ENCODE assay signal across 11 mouse cellular contexts in genomic region chr5:135958367-135958766, GRCm38 (mm10). TPM values are rescaled to one million over a fixed set of nuclear protein-coding genes. Genes with fewer than 3 reads are reported as not detected.
DNase-seq lines count a peak whose midpoint lies in the region; ATAC-seq and TF ChIP-seq lines count a peak whose summit lies in the region.
"Had no signal": no experiment of that assay in that cellular context is flagged by ENCODE, and none has a peak within 500 bp of the region (broad histone marks: within the 10 kb centered on the region; RNA-seq: fewer than 3 reads in every experiment).

No protein-coding gene starts in this region.

- 92% methylated on average over 4 of the region's 4 CpGs for WGBS in lung, embryonic 15.5 days
- 90% methylated on average over 4 of the region's 4 CpGs for WGBS in limb, embryonic 11.5 days
- 93% methylated on average over 4 of the region's 4 CpGs for WGBS in stomach, embryonic 14.5 days
- 92% methylated on average over 4 of the region's 4 CpGs for WGBS in thymus, adult 2 months

- TF ChIP-seq CTCF in thymus, adult 2 months (IDR thresholded peaks at IDR 0.05; ENCODE audit: borderline replicate concordance, control insufficient read depth, extremely low read depth, insufficient read depth, low read length, poor library complexity) = no peak

- no peak for TF ChIP-seq POLR2A in thymus, adult 2 months (IDR thresholded peaks at IDR 0.05; ENCODE audit: control insufficient read depth, extremely low read depth, insufficient read depth, low read length, poor library complexity)

- peak overlapping the region; percentile 64 for H3K4me3 ChIP-seq in erythroblast, embryonic 14.5 days (replicated peaks)
- no peak overlapping the region for H3K4me3 ChIP-seq in lung, embryonic 15.5 days
- H3K4me3 ChIP-seq in limb, embryonic 11.5 days (ENCODE audit: low read depth, low read length) = no peak overlapping the region
- peak overlapping the region; percentile 25; the same call in 1 of the 2 replicates for H3K4me3 ChIP-seq in stomach, embryonic 14.5 days (ENCODE audit: low read depth, low read length)
- H3K4me3 ChIP-seq in thymus, adult 2 months (ENCODE audit: control insufficient read depth, insufficient read depth, low read length) = no peak overlapping the region

- H3K27ac ChIP-seq in lung, embryonic 15.5 days = peak overlapping the region; percentile 89
- H3K27ac ChIP-seq in limb, embryonic 11.5 days (replicated peaks; ENCODE audit: low read depth, low read length) = no peak overlapping the region; the same call in 1 of the 2 replicates
- H3K27ac ChIP-seq in stomach, embryonic 14.5 days (ENCODE audit: low read length) = peak overlapping the region; percentile 90
- no peak overlapping the region for H3K27ac ChIP-seq in thymus, adult 2 months (ENCODE audit: control insufficient read depth, insufficient read depth, low read length)

- peaks cover 8% of the 10 kb centered on the region for H3K36me3 ChIP-seq in erythroblast, embryonic 14.5 days (ENCODE audit: control insufficient read depth)
- no peaks in the 10 kb centered on the region for H3K36me3 ChIP-seq in lung, embryonic 15.5 days
- H3K36me3 ChIP-seq in limb, embryonic 11.5 days (ENCODE audit: control insufficient read depth, insufficient read depth, low read length) = no peaks in the 10 kb centered on the region
- H3K36me3 ChIP-seq in stomach, embryonic 14.5 days (ENCODE audit: control insufficient read depth, insufficient read depth, low read length) = no peaks in the 10 kb centered on the region
- H3K36me3 ChIP-seq in thymus, adult 2 months (ENCODE audit: control insufficient read depth, insufficient read depth, low read length) = no peaks in the 10 kb centered on the region

- no peaks in the 10 kb centered on the region for H3K9me3 ChIP-seq in erythroblast, embryonic 14.5 days (ENCODE audit: control insufficient read depth, low read length)
- no peaks in the 10 kb centered on the region for H3K9me3 ChIP-seq in lung, embryonic 15.5 days
- H3K9me3 ChIP-seq in limb, embryonic 11.5 days (ENCODE audit: control insufficient read depth, low read length) = no peaks in the 10 kb centered on the region
- no peaks in the 10 kb centered on the region for H3K9me3 ChIP-seq in stomach, embryonic 14.5 days (ENCODE audit: control insufficient read depth, low read depth, low read length)

- no peak overlapping the region for H3K9ac ChIP-seq in lung, embryonic 15.5 days
- no peak overlapping the region for H3K9ac ChIP-seq in limb, embryonic 11.5 days (ENCODE audit: low read length)
- no peak overlapping the region for H3K9ac ChIP-seq in stomach, embryonic 14.5 days (replicated peaks; ENCODE audit: low read depth, low read length)

- ATAC-seq in erythroblast, adult 5-6 weeks (replicated peaks; ENCODE audit: low FRiP score, poor library complexity, severe bottlenecking) = no peak
- no peak for ATAC-seq in lung, embryonic 15.5 days (ENCODE audit: borderline replicate concordance, extremely low read depth, low FRiP score, low TSS enrichment)
- ATAC-seq in limb, embryonic 11.5 days (ENCODE audit: insufficient number of reproducible peaks, low FRiP score, low TSS enrichment, low read depth) = no peak
- ATAC-seq in stomach, embryonic 14.5 days (ENCODE audit: insufficient number of reproducible peaks, insufficient read depth, low FRiP score, low read depth) = no peak
- no peak for ATAC-seq in frontal cortex, adult (ENCODE audit: low TSS enrichment)

- peaks cover 76% of the 10 kb centered on the region for H3K4me1 ChIP-seq in erythroblast, embryonic 14.5 days (ENCODE audit: control insufficient read depth)
- H3K4me1 ChIP-seq in lung, embryonic 15.5 days = peaks cover 18% of the 10 kb centered on the region
- peaks cover 7% of the 10 kb centered on the region; the same call in 1 of the 2 replicates for H3K4me1 ChIP-seq in limb, embryonic 11.5 days (ENCODE audit: control insufficient read depth, insufficient read depth, low read length)
- peaks cover 18% of the 10 kb centered on the region; the same call in 1 of the 2 replicates for H3K4me1 ChIP-seq in stomach, embryonic 14.5 days (ENCODE audit: control insufficient read depth, insufficient read depth, low read length)
- peaks cover 27% of the 10 kb centered on the region for H3K4me1 ChIP-seq in thymus, adult 2 months (replicated peaks; ENCODE audit: control insufficient read depth, insufficient read depth, low read length)

- peak overlapping the region; percentile 55; the same call in 1 of the 2 replicates for H3K4me2 ChIP-seq in lung, embryonic 15.5 days
- H3K4me2 ChIP-seq in limb, embryonic 11.5 days (ENCODE audit: low read depth, severe bottlenecking) = peak overlapping the region; percentile 41; the same call in 1 of the 2 replicates
- H3K4me2 ChIP-seq in stomach, embryonic 14.5 days (replicated peaks; ENCODE audit: low read depth, low read length) = no peak overlapping the region

- H3K27me3 ChIP-seq in erythroblast, embryonic 14.5 days (ENCODE audit: control insufficient read depth) = no peaks in the 10 kb centered on the region
- H3K27me3 ChIP-seq in lung, embryonic 15.5 days = no peaks in the 10 kb centered on the region
- no peaks in the 10 kb centered on the region for H3K27me3 ChIP-seq in limb, embryonic 11.5 days (ENCODE audit: control insufficient read depth, insufficient read depth, low read length)
- no peaks in the 10 kb centered on the region for H3K27me3 ChIP-seq in stomach, embryonic 14.5 days (ENCODE audit: control insufficient read depth, insufficient read depth, low read length)
- no peaks in the 10 kb centered on the region for H3K27me3 ChIP-seq in thymus, adult 2 months (ENCODE audit: control insufficient read depth, insufficient read depth, low read length)

- DNase-seq in lung, postnatal 10 days = no peak
- no peak for DNase-seq in limb, embryonic 11.5 days (ENCODE audit: low spot score)
- no peak for DNase-seq in thymus, adult 2 months
- DNase-seq: left cerebral cortex, postnatal 4 days had no signal

RNA-seq across cellular contexts. Expression of gene Ssc4d, which starts 16.0 kb away (rescaled TPM):
- polyA plus RNA-seq in erythroblast, embryonic 14.5 days (2012) = 0.03 and 0.27 TPM in 2 replicates
- 6.0 and 6.3 TPM in 2 replicates for total RNA-seq in erythroblast, adult 5-6 weeks (2015; ENCODE audit: low replicate concordance)
- 0.56 TPM in 1 of 2 replicates, not detected in the other for total RNA-seq in erythroblast, adult 5-6 weeks (2017; ENCODE audit: low replicate concordance)
- 3.2 and 3.5 TPM in 2 replicates for polyA plus RNA-seq in lung, embryonic 15.5 days (2015; fragmentation: Nextera tagmentation; extraction: Ambion mirVana)
- polyA plus RNA-seq in limb, embryonic 11.5 days (2014; fragmentation: Nextera tagmentation; extraction: Ambion mirVana) = 4.6 and 5.7 TPM in 2 replicates
- polyA plus RNA-seq in stomach, embryonic 14.5 days (2014; fragmentation: Nextera tagmentation; extraction: Ambion mirVana) = 1.9 and 2.2 TPM in 2 replicates
- polyA plus RNA-seq in thymus, adult 2 months (2012; rRNA removed) = 3.9 and 4.7 TPM in 2 replicates

RNA-seq across cellular contexts. Expression of gene Zp3, which starts 21.5 kb away (rescaled TPM):
- not detected in 2 replicates for polyA plus RNA-seq in erythroblast, embryonic 14.5 days (2012)
- not detected in 2 replicates for total RNA-seq in erythroblast, adult 5-6 weeks (2015; ENCODE audit: low replicate concordance)
- not detected in 2 replicates for total RNA-seq in erythroblast, adult 5-6 weeks (2017; ENCODE audit: low replicate concordance)
- polyA plus RNA-seq in lung, embryonic 15.5 days (2015; fragmentation: Nextera tagmentation; extraction: Ambion mirVana) = not detected in 2 replicates
- not detected in 2 replicates for polyA plus RNA-seq in limb, embryonic 11.5 days (2014; fragmentation: Nextera tagmentation; extraction: Ambion mirVana)
- not detected in 2 replicates for polyA plus RNA-seq in stomach, embryonic 14.5 days (2014; fragmentation: Nextera tagmentation; extraction: Ambion mirVana)
- 0.52 and 1.1 TPM in 2 replicates for polyA plus RNA-seq in thymus, adult 2 months (2012; rRNA removed)
- total RNA-seq: adrenal gland, adult 18-20 months; left cerebral cortex, postnatal 4 days had no signal
- polyA plus RNA-seq: spleen, adult 2 months had no signal

RNA-seq across cellular contexts. Expression of gene Ywhag, which starts 24.0 kb away (rescaled TPM):
- polyA plus RNA-seq in erythroblast, embryonic 14.5 days (2012) = 5.0 and 5.6 TPM in 2 replicates
- total RNA-seq in erythroblast, adult 5-6 weeks (2015; ENCODE audit: low replicate concordance) = 14.8 and 40.5 TPM in 2 replicates
- 17.3 and 17.9 TPM in 2 replicates for total RNA-seq in erythroblast, adult 5-6 weeks (2017; ENCODE audit: low replicate concordance)
- polyA plus RNA-seq in lung, embryonic 15.5 days (2015; fragmentation: Nextera tagmentation; extraction: Ambion mirVana) = 144 and 156 TPM in 2 replicates
- polyA plus RNA-seq in limb, embryonic 11.5 days (2014; fragmentation: Nextera tagmentation; extraction: Ambion mirVana) = 98.2 and 105 TPM in 2 replicates
- polyA plus RNA-seq in stomach, embryonic 14.5 days (2014; fragmentation: Nextera tagmentation; extraction: Ambion mirVana) = 99.4 and 101 TPM in 2 replicates
- polyA plus RNA-seq in thymus, adult 2 months (2012; rRNA removed) = 56.5 and 73.5 TPM in 2 replicates

RNA-seq across cellular contexts. Expression of gene Dtx2, which starts 36.2 kb away (rescaled TPM):
- 0.84 and 0.97 TPM in 2 replicates for polyA plus RNA-seq in erythroblast, embryonic 14.5 days (2012)
- 3.8 and 22.1 TPM in 2 replicates for total RNA-seq in erythroblast, adult 5-6 weeks (2015; ENCODE audit: low replicate concordance)
- total RNA-seq in erythroblast, adult 5-6 weeks (2017; ENCODE audit: low replicate concordance) = 2.3 TPM in 1 of 2 replicates, not detected in the other
- polyA plus RNA-seq in lung, embryonic 15.5 days (2015; fragmentation: Nextera tagmentation; extraction: Ambion mirVana) = 23.8 TPM in 2 replicates
- 32.3 and 33.8 TPM in 2 replicates for polyA plus RNA-seq in limb, embryonic 11.5 days (2014; fragmentation: Nextera tagmentation; extraction: Ambion mirVana)
- 20.7 and 24.4 TPM in 2 replicates for polyA plus RNA-seq in stomach, embryonic 14.5 days (2014; fragmentation: Nextera tagmentation; extraction: Ambion mirVana)
- polyA plus RNA-seq in thymus, adult 2 months (2012; rRNA removed) = 75.3 and 78.8 TPM in 2 replicates

Comparison
In these comparisons a context has a peak if more than half of its experiments do, and no peak if none do; other contexts are left out.
1. H3K4me3 ChIP-seq: peak in erythroblast, embryonic 14.5 days (single experiment) and stomach, embryonic 14.5 days (single experiment); none in lung, embryonic 15.5 days (single experiment), limb, embryonic 11.5 days (single experiment) and thymus, adult 2 months (single experiment).
2. H3K27ac ChIP-seq: peak in lung, embryonic 15.5 days (single experiment) and stomach, embryonic 14.5 days (single experiment); none in limb, embryonic 11.5 days (single experiment) and thymus, adult 2 months (single experiment).